Mouse (Mus musculus): ENCODE data around the gene Frmd4a. TPM values are rescaled to one million over a fixed set of nuclear protein-coding genes. Genes with fewer than 3 reads are reported as not detected.

Gene Frmd4a
- polyA plus RNA-seq, 1 experiment = 4.2 TPM

DNA sequence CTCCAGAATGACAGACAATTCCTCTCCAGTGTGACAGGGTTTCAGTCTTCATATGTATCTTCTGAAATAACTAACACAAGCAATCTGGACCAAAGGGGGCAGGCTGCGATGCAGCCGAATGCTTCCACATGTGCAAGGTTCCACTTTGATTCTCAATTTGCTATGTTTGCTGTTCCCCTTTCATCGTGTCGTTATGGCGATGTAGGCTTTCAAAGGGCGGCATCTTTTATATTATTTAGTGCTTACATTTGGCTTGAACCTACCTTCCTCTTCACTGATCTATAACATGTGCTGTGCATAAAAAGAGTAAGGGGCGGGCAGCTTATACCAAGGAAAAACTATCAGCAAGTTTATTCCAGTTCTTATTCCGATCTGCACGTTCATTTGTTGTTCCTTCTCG, 322.9 kb downstream of the Frmd4a start:
- peaks cover under 1% of the 10 kb centered on the region; the same call in 1 of the 2 replicates for H3K4me1 ChIP-seq (ENCODE audit: control insufficient read depth, insufficient read depth, insufficient read length, low read length)
- 83% methylated on average over 10 of the region's 10 CpGs for WGBS
- no peaks in the 10 kb centered on the region for H3K27me3 ChIP-seq (ENCODE audit: control insufficient read depth, insufficient read depth, low read length)

DNA sequence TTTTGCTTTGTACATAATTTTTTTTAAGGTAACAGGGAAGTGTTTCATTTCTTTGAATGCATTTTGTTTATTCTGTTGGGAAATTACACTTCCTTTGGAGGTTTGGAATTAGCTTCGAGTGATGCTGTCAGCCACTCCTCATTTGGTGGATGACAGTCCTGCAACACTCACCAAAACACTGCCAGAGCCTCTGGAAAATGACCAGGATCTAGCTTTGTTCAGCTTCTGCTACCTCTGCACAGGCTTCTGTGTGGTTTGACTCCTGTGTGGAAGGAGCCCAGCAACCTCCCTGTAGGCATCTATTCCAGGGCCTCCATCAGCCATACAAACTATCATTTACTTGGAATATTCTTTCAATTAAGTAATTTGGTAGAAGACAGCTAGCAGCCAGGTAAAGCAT, 323.6 kb downstream of the Frmd4a start:
- 52% methylated on average over 1 of the region's 1 CpGs for WGBS
- Histone ChIP-seq H3K4me1 (ENCODE audit: control insufficient read depth, insufficient read depth, insufficient read length, low read length) (peaks cover 5% of the 10 kb centered on the region; the same call in 1 of the 2 replicates), H3K36me3 (ENCODE audit: control insufficient read depth, insufficient read depth, low read length) (no peaks in the 10 kb centered on the region), H3K27me3 (ENCODE audit: control insufficient read depth, insufficient read depth, low read length) (no peaks in the 10 kb centered on the region), H3K27ac (ENCODE audit: insufficient read depth, low read depth, low read length) (no peak overlapping the region), H3K4me3 (ENCODE audit: low read depth, low read length) (no peak overlapping the region)
- no peak for TF ChIP-seq CTCF (IDR thresholded peaks at IDR 0.05; ENCODE audit: extremely low read depth, insufficient read length, insufficient replicate concordance, low read depth, low read length)
- TF ChIP-seq POLR2A (IDR thresholded peaks at IDR 0.05; ENCODE audit: low read depth, low read length) = no peak

More for the DNA sequence above, 322.9 kb downstream of the Frmd4a start:
- no peak for TF ChIP-seq CTCF (IDR thresholded peaks at IDR 0.05; ENCODE audit: extremely low read depth, insufficient read length, insufficient replicate concordance, low read depth, low read length)
- no peak for TF ChIP-seq POLR2A (IDR thresholded peaks at IDR 0.05; ENCODE audit: low read depth, low read length)
- no peak overlapping the region for H3K4me3 ChIP-seq (ENCODE audit: low read depth, low read length)
- H3K36me3 ChIP-seq (ENCODE audit: control insufficient read depth, insufficient read depth, low read length) = no peaks in the 10 kb centered on the region
- H3K27ac ChIP-seq (ENCODE audit: insufficient read depth, low read depth, low read length) = no peak overlapping the region

DNA sequence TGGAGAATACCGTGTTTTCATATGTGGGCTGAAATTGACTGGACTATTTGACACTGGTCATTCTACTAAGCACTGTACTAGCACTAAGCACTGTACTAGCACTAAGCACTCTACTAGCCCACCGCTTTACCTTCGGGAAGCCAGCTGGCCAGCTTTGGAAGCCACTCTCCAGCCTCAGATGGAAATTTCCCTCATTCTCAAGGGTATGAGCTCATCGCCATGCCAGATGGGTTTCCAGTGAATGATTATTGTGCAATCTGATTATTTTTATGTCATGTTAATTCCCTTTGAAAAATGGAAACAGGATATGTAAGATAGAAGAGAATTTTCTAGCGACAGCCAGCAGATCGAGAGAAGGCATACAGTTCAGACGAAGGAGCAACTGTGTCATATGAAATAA, 324.5 kb downstream of the Frmd4a start:
- no peak overlapping the region for H3K4me3 ChIP-seq (ENCODE audit: low read depth, low read length)

DNA sequence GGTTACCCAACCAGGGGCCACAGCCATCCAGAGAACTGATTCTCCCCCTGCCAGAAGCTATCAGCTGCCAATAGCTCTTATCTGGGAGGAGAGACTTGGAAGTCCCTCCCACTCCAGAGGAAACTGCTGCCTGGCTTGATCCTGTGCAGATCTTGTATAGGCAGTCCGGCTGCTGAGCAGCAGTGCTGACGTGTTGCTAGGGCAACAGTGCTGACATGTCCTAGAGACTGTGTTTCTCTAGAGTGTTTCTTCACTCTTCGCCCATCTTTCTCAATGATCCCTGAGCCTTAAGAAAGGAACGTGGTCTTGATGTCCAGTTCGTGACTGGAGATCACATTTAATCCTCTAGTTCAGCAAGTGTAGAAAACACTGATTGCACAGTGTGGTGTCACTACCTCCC, 326.9 kb downstream of the Frmd4a start:
- TF ChIP-seq POLR2A (IDR thresholded peaks at IDR 0.05; ENCODE audit: low read depth, low read length) (no peak), CTCF (IDR thresholded peaks at IDR 0.05; ENCODE audit: extremely low read depth, insufficient read length, insufficient replicate concordance, low read depth, low read length) (no peak)
- WGBS = 88% methylated on average over 5 of the region's 5 CpGs
- H3K27me3 ChIP-seq (ENCODE audit: control insufficient read depth, insufficient read depth, low read length) = no peaks in the 10 kb centered on the region

More for the DNA sequence above, 324.5 kb downstream of the Frmd4a start:
- H3K27ac ChIP-seq (ENCODE audit: insufficient read depth, low read depth, low read length) = no peak overlapping the region
- no peaks in the 10 kb centered on the region for H3K36me3 ChIP-seq (ENCODE audit: control insufficient read depth, insufficient read depth, low read length)
- TF ChIP-seq CTCF (IDR thresholded peaks at IDR 0.05; ENCODE audit: extremely low read depth, insufficient read length, insufficient replicate concordance, low read depth, low read length) = no peak
- no peak for TF ChIP-seq POLR2A (IDR thresholded peaks at IDR 0.05; ENCODE audit: low read depth, low read length)
- no peaks in the 10 kb centered on the region for H3K27me3 ChIP-seq (ENCODE audit: control insufficient read depth, insufficient read depth, low read length)
- WGBS = 81% methylated on average over 7 of the region's 7 CpGs
- H3K4me1 ChIP-seq (ENCODE audit: control insufficient read depth, insufficient read depth, insufficient read length, low read length) = peaks cover 5% of the 10 kb centered on the region; the same call in 1 of the 2 replicates

DNA sequence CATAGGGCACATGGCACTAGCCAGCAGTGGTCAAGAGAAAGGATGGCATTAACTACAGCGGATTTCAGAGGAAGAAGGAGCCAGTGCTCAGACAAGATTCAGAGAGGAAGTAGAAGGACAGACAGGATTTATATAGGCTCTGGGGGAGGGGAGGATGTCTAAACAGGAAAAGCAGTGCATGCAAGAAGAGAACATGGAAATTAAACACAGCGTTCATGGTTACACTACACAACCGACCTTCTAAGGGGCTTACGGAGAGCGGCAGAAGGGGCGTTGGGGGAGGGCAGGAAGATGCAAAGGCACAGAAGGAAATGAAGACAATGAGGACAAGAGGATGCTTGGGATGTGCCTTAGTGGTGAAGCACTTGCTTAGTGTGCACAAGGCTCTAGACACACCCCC, 328.7 kb downstream of the Frmd4a start:
- WGBS = 66% methylated on average over 6 of the region's 6 CpGs
- Histone ChIP-seq H3K36me3 (ENCODE audit: control insufficient read depth, insufficient read depth, low read length) (no peaks in the 10 kb centered on the region), H3K27ac (ENCODE audit: insufficient read depth, low read depth, low read length) (no peak overlapping the region), H3K27me3 (ENCODE audit: control insufficient read depth, insufficient read depth, low read length) (no peaks in the 10 kb centered on the region), H3K4me3 (ENCODE audit: low read depth, low read length) (no peak overlapping the region), H3K4me1 (ENCODE audit: control insufficient read depth, insufficient read depth, insufficient read length, low read length) (peaks cover 9% of the 10 kb centered on the region; the same call in 1 of the 2 replicates)
- TF ChIP-seq POLR2A (IDR thresholded peaks at IDR 0.05; ENCODE audit: low read depth, low read length) (no peak), CTCF (IDR thresholded peaks at IDR 0.05; ENCODE audit: extremely low read depth, insufficient read length, insufficient replicate concordance, low read depth, low read length) (no peak)

More for the DNA sequence above, 326.9 kb downstream of the Frmd4a start:
- H3K27ac ChIP-seq (ENCODE audit: insufficient read depth, low read depth, low read length) = no peak overlapping the region
- H3K4me3 ChIP-seq (ENCODE audit: low read depth, low read length) = no peak overlapping the region
- no peaks in the 10 kb centered on the region for H3K36me3 ChIP-seq (ENCODE audit: control insufficient read depth, insufficient read depth, low read length)
- H3K4me1 ChIP-seq (ENCODE audit: control insufficient read depth, insufficient read depth, insufficient read length, low read length) = peaks cover 9% of the 10 kb centered on the region; the same call in 1 of the 2 replicates

DNA sequence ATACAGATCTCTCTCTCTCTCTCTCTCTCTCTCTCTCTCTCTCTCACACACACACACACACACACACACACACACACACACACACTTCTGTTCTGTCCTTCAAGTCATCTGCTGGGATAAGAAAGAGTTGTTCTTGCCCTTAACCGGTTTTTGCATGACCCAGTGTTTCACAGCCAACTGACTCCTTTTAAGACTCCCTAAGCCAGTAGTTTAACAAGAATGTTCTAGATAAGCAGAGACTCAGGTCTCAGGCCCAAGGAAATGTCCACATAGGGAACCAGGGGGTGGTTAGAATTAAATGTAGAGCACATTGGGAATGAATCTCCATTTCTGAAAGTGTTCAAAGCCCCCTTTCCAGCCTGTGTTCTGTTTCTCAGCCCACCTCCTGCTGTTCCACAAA, 329.4 kb downstream of the Frmd4a start:
- Histone ChIP-seq H3K27ac (ENCODE audit: insufficient read depth, low read depth, low read length) (no peak overlapping the region), H3K4me3 (ENCODE audit: low read depth, low read length) (no peak overlapping the region), H3K4me1 (ENCODE audit: control insufficient read depth, insufficient read depth, insufficient read length, low read length) (peaks cover 9% of the 10 kb centered on the region; the same call in 1 of the 2 replicates), H3K36me3 (ENCODE audit: control insufficient read depth, insufficient read depth, low read length) (no peaks in the 10 kb centered on the region), H3K27me3 (ENCODE audit: control insufficient read depth, insufficient read depth, low read length) (no peaks in the 10 kb centered on the region)
- WGBS = 61% methylated on average over 1 of the region's 1 CpGs
- TF ChIP-seq POLR2A (IDR thresholded peaks at IDR 0.05; ENCODE audit: low read depth, low read length) (no peak), CTCF (IDR thresholded peaks at IDR 0.05; ENCODE audit: extremely low read depth, insufficient read length, insufficient replicate concordance, low read depth, low read length) (no peak)

DNA sequence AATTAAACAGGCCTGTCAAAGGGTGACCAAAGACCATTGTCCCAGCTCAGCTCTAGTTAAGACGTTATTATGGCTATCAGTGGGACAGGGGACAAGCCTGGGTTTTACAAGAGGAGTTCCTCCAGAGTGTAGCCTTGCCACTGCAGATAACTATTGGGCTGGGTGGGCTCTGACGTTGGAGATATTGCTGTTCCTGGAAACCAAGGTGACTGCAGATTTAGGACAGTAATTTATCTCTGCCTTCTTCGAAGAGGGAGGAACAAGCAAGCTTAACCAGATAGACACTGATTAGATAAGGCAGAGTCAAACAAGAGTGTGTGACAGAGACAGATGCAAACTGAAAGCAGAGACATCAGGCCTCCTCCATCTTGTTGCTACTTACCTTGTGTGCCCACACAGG, 330.3 kb downstream of the Frmd4a start:
- Histone ChIP-seq H3K4me1 (ENCODE audit: control insufficient read depth, insufficient read depth, insufficient read length, low read length) (peaks cover 9% of the 10 kb centered on the region; the same call in 1 of the 2 replicates), H3K4me3 (ENCODE audit: low read depth, low read length) (no peak overlapping the region), H3K27me3 (ENCODE audit: control insufficient read depth, insufficient read depth, low read length) (no peaks in the 10 kb centered on the region), H3K36me3 (ENCODE audit: control insufficient read depth, insufficient read depth, low read length) (no peaks in the 10 kb centered on the region), H3K27ac (ENCODE audit: insufficient read depth, low read depth, low read length) (no peak overlapping the region)
- TF ChIP-seq POLR2A (IDR thresholded peaks at IDR 0.05; ENCODE audit: low read depth, low read length) (no peak), CTCF (IDR thresholded peaks at IDR 0.05; ENCODE audit: extremely low read depth, insufficient read length, insufficient replicate concordance, low read depth, low read length) (no peak)
- 23% methylated on average over 3 of the region's 3 CpGs for WGBS
